Mouse (Mus musculus) kidney, postnatal 0 days (tissue): ENCODE data around the gene Slc1a2. TPM values are rescaled to one million over a fixed set of nuclear protein-coding genes. Genes with fewer than 3 reads are reported as not detected.

Source experiments
- ATAC-seq: fragments of 200-750 bp; cut with Nextera tagmentation; replicated peaks from 2 replicates; pipeline ENCODE4 v1.8.0; 2017; ENCODE audit warnings: low read depth, moderate number of reproducible peaks, moderate TSS enrichment, moderate library complexity; ENCODE audit not compliant: low FRiP score
- DNase-seq: peaks from one replicate; pipeline ENCODE4 v3.0.0-alpha.2; 2016; ENCODE audit warnings: low spot score
- H3K27ac ChIP-seq: fragments of 300-500 bp; sonication (generic); 2 replicates; pipeline ENCODE4 v1.5.1; 2014; ENCODE audit warnings: mild to moderate bottlenecking
- H3K27me3 ChIP-seq: fragments of 300-500 bp; sonication (generic); 2 replicates; pipeline ENCODE4 v1.6.1; 2014; ENCODE audit warnings: low read length, mixed read lengths; ENCODE audit not compliant: insufficient read depth
- H3K36me3 ChIP-seq: fragments of 300-500 bp; sonication (generic); 2 replicates; pipeline ENCODE4 v1.6.1; 2014; ENCODE audit warnings: low read length, mixed read lengths; ENCODE audit not compliant: insufficient read depth
- H3K4me1 ChIP-seq: fragments of 300-500 bp; sonication (generic); replicated peaks from 2 replicates; pipeline ENCODE4 v1.6.1; 2014; ENCODE audit warnings: antibody characterized with exemption, low read length, mixed read lengths; ENCODE audit not compliant: insufficient read depth
- H3K4me2 ChIP-seq: fragments of 300-500 bp; sonication (generic); 2 replicates; pipeline ENCODE4 v1.6.1; 2014; ENCODE audit warnings: mild to moderate bottlenecking, low read length, moderate library complexity, mixed read lengths
- H3K4me3 ChIP-seq: fragments of 300-500 bp; sonication (generic); replicated peaks from 2 replicates; pipeline ENCODE4 v1.5.1; 2014; ENCODE audit warnings: low read depth, low read length
- H3K9ac ChIP-seq: fragments of 300-500 bp; sonication (generic); 2 replicates; pipeline ENCODE4 v1.6.1; 2014; ENCODE audit warnings: low read depth, low read length
- H3K9me3 ChIP-seq: fragments of 300-500 bp; sonication (generic); replicated peaks from 2 replicates; pipeline ENCODE4 v1.6.1; 2016; ENCODE audit warnings: low read length, inconsistent platforms, mixed read lengths
- CTCF ChIP-seq: IDR thresholded peaks from 2 replicates; pipeline ENCODE4 v1.5.1; 2016; ENCODE audit warnings: antibody characterized with exemption, low read depth, mild to moderate bottlenecking, moderate library complexity
- WGBS: fragments of 180-500 bp; shearing (Covaris S2); extraction: QIAGEN DNeasy Blood & Tissue Kit; methylation state at CpG from one replicate; pipeline ENCODE4 v1.1.7; 2014; 5-methylcytosine and 5-hydroxymethylcytosine counted together
- polyA plus RNA-seq: library from polyadenylated mRNA; unstranded; fragments of >200 nt; fragmentation: Nextera tagmentation; extraction: Ambion mirVana; gene quantifications from 2 replicates; pipeline ENCODE4 v1.2.1, GENCODE M21; 2015

Slc1a2 gene
- polyA plus RNA-seq, 1 experiment from 2014 or later, result 0.13 TPM

GRCm38 (mm10) chr2:102703556-102703955 lies 45.1 kb downstream of the Slc1a2 start:
- H3K9ac ChIP-seq, result no peak overlapping the region
- 58% methylated on average over 3 of the region's 3 CpGs for WGBS
- ATAC-seq (no peak), DNase-seq (no peak)
- H3K4me3 ChIP-seq, result no peak overlapping the region
- no peaks in the 10 kb centered on the region for H3K36me3 ChIP-seq
- no peaks in the 10 kb centered on the region for H3K27me3 ChIP-seq
- no peaks in the 10 kb centered on the region for H3K9me3 ChIP-seq
- no peak for TF ChIP-seq CTCF
- no peaks in the 10 kb centered on the region for H3K4me1 ChIP-seq
- no peak overlapping the region for H3K4me2 ChIP-seq
- no peak overlapping the region for H3K27ac ChIP-seq

- Histone ChIP-seq H3K36me3 (no peaks in the 10 kb centered on the region), H3K27ac (no peak overlapping the region)
- 67% methylated on average over 1 of the region's 1 CpGs for WGBS
Observed at GRCm38 (mm10) chr2:102704781-102705180, 46.3 kb downstream of the Slc1a2 start.

GRCm38 (mm10) chr2:102711511-102711910 lies 53.1 kb downstream of the Slc1a2 start:
- no peak overlapping the region for H3K4me3 ChIP-seq
- no peaks in the 10 kb centered on the region for H3K9me3 ChIP-seq
- no peak overlapping the region for H3K4me2 ChIP-seq
- H3K4me1 ChIP-seq, result no peaks in the 10 kb centered on the region
- DNase-seq, result no peak
- H3K36me3 ChIP-seq, result no peaks in the 10 kb centered on the region
- no peaks in the 10 kb centered on the region for H3K27me3 ChIP-seq
- no peak overlapping the region for H3K9ac ChIP-seq
- TF ChIP-seq CTCF, result no peak
- no peak overlapping the region for H3K27ac ChIP-seq
- ATAC-seq, result no peak
- WGBS, result 53% methylated on average over 5 of the region's 5 CpGs

More at GRCm38 (mm10) chr2:102704781-102705180, 46.3 kb downstream of the Slc1a2 start:
- no peaks in the 10 kb centered on the region for H3K27me3 ChIP-seq
- no peak for TF ChIP-seq CTCF
- no peak overlapping the region for H3K4me3 ChIP-seq
- no peak overlapping the region for H3K4me2 ChIP-seq
- no peak overlapping the region for H3K9ac ChIP-seq
- no peaks in the 10 kb centered on the region for H3K4me1 ChIP-seq
- DNase-seq (no peak), ATAC-seq (no peak)
- no peaks in the 10 kb centered on the region for H3K9me3 ChIP-seq

GRCm38 (mm10) chr2:102712049-102712448 lies 53.6 kb downstream of the Slc1a2 start:
- Histone ChIP-seq H3K27me3 (no peaks in the 10 kb centered on the region), H3K9ac (no peak overlapping the region), H3K36me3 (no peaks in the 10 kb centered on the region), H3K4me3 (no peak overlapping the region), H3K27ac (no peak overlapping the region), H3K4me2 (no peak overlapping the region), H3K9me3 (no peaks in the 10 kb centered on the region), H3K4me1 (no peaks in the 10 kb centered on the region)
- WGBS, result 76% methylated on average over 4 of the region's 4 CpGs
- TF ChIP-seq CTCF, result no peak
- DNase-seq, result no peak
- no peak for ATAC-seq

- ATAC-seq (no peak), DNase-seq (no peak)
- Histone ChIP-seq H3K4me1 (no peaks in the 10 kb centered on the region), H3K4me3 (no peak overlapping the region), H3K36me3 (no peaks in the 10 kb centered on the region), H3K4me2 (no peak overlapping the region), H3K27me3 (no peaks in the 10 kb centered on the region), H3K9ac (no peak overlapping the region), H3K9me3 (no peaks in the 10 kb centered on the region), H3K27ac (no peak overlapping the region)
- 72% methylated on average over 7 of the region's 7 CpGs for WGBS
- TF ChIP-seq CTCF, result no peak
Observed at GRCm38 (mm10) chr2:102712678-102713628, 54.5 kb downstream of the Slc1a2 start.

GRCm38 (mm10) chr2:102714320-102714719 lies 55.9 kb downstream of the Slc1a2 start:
- Histone ChIP-seq H3K9me3 (no peaks in the 10 kb centered on the region), H3K27me3 (no peaks in the 10 kb centered on the region), H3K4me3 (no peak overlapping the region), H3K4me1 (no peaks in the 10 kb centered on the region), H3K9ac (no peak overlapping the region), H3K4me2 (no peak overlapping the region), H3K36me3 (no peaks in the 10 kb centered on the region), H3K27ac (no peak overlapping the region)
- WGBS, result 74% methylated on average over 2 of the region's 2 CpGs
- TF ChIP-seq CTCF, result no peak
- DNase-seq (no peak), ATAC-seq (no peak)
